Mouse (Mus musculus) urinary bladder, postnatal 4 days (tissue): ENCODE data around the gene Bud13.
"Not testable (repeated sequence)": the region's sequence is repeated elsewhere in the genome, so short reads cannot be mapped to it uniquely, and the experiment has no call there.

Source experiments
- DNase-seq, 2 experiments: peaks; one replicate each; pipeline ENCODE4 v3.0.0; 2021 to 2022; ENCODE audit warnings: low spot score in 2 of 2

Gene Bud13

DNA sequence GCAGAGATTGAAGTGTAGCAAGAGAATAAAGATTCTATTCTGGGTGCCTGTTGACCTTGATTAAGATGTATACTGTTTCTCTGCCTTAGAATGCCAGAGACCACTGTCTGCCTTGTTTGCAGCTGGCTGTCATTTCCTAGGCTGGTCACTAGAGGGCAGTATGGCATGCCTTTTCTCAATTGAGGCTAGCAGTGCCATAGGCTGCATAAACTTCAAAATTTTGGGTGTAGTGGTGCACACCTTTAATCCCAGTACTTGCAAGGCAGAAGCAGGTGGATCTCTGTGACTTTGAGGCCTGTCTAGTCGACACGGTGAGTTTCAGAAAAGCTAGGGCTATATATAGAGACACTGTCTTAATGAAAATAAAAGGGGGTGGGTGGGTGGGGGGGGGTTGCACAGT, 19.3 kb downstream of the Bud13 start:
- DNase-seq: no peak

DNA sequence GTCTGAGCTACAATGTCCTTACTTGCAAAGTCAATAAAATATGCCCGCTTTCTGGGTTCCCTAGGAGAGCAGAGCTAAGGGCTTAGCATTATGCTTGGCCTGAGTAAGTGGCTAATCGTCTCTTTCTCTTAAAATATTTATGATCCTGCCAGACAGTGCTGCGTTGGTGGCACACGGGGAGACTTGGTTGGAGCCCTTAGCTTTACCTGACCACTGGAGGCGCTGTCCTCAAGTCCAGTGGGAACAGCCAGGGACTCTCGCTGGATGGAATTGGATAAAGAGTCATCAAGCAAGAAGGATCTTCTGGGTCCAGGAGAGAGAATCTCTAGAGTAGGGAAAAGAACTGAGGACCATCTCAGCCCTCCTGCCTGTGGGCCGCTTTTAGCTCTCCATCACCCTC, 26.3 kb downstream of the Bud13 start:
- DNase-seq: no peak

GRCm38 (mm10) chr9:46314507-46314906, 31.7 kb downstream of the Bud13 start:
- DNase-seq: peak in 1 of 2 experiments; percentile 41

DNA sequence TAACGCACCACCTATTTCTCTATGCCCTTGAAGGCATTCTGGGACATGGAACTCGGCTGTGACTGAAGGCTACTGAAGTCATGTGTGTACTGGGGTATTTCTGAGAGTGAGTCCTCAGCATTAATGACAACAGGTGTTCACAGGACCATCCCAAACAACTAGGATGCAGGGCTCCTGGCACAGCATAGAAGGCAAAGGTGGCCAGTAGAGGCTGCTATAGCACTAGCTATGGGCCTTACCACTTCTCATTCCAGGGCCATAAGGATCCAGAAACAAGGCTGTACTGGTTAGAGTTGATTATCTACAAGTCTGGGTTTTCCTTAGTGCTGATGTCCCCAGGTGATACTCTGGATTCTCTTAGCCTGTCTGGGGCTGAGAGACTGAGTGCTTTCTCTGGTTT, 32.1 kb downstream of the Bud13 start:
- no peak for DNase-seq

GRCm38 (mm10) chr9:46315807-46316365, 33.1 kb downstream of the Bud13 start:
- no peak for DNase-seq

- DNase-seq: no peak
Measured at GRCm38 (mm10) chr9:46316388-46316787, 33.6 kb downstream of the Bud13 start.

DNA sequence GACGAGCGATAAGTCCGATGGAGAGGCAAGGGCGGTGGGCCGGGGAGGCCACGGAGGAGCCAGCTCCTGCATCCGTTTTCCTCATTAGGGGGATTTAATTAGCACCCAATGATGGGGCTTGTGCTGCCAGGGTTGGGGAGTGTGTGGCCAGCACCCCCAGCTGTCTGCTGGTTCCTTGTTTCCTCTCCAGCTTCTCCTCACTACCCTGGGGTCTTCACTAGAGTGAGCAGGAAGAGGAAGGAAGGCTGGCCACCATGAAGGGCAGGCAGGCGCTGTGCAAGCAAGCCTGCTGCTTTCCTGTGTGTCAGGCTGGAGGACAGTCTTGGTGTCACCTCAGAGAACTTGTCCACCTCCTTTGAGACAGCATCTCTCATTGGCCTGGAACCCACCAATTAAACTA, 34.1 kb downstream of the Bud13 start:
- DNase-seq: no peak

DNA sequence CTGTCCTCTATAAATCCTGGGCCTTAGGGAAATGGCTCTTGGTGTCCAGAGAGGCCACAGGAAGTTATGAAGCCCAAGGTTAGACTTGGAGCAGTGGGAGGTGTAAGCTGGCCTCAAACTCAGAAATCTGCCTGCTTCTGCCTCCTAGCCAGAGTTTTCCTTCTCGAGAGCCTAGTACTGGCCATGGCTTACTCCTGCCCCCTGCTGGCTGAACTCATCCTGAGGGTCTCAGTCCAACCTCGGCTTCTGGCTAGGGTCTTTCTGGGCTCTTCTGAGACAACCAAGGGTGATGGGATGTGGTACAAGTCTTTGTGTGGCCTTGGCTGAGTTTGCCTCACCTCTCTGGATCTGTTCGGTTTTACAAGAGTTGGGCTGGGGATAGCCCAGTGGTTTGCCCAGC, 35.1 kb downstream of the Bud13 start:
- no peak for DNase-seq

DNA sequence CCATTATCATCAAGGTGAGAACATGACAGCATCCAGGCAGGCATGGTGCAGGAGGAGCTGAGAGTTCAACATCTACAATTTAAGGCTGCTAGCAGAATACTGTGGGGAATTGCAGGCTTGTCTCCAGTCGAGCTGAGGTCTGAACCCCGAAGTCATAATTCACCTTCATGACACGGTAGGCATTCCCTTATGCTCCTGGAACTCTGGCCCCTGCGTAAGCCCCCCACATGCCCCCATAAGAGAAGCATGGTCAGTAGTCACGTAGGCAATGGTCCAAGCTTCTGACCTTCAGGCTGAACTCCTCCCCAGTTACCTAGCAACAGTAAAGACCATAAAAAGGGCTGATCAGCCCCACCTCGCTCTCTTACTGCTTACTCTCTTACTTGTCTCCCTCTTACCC, 37.1 kb downstream of the Bud13 start, which contains the start of gene 4931429L15Rik:
TSS of gene 4931429L15Rik (minus strand) at position 101 of the 400 bp plus-strand sequence.
- not testable (repeated sequence) for DNase-seq

DNA sequence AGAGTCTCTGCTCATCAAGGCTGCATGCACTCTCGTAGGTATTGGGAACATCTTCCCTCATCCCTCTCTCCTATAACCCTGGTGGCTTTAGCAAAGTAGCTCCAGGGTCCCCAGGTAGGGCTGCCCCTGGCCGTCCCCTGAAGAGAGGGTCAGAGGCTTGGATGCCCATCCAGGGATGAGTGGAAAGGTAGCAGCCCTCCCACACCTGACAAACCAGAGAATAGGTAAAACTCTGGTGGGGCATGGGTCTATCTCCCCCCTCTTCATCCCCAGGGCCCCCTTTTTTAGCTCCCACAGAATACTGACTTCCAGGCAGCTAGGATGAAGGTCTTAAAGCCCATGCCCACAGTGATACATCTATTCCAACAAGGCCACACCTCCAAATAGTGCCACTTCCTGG, 37.7 kb downstream of the Bud13 start:
- DNase-seq: peak in 1 of 2 experiments; percentile 49

DNA sequence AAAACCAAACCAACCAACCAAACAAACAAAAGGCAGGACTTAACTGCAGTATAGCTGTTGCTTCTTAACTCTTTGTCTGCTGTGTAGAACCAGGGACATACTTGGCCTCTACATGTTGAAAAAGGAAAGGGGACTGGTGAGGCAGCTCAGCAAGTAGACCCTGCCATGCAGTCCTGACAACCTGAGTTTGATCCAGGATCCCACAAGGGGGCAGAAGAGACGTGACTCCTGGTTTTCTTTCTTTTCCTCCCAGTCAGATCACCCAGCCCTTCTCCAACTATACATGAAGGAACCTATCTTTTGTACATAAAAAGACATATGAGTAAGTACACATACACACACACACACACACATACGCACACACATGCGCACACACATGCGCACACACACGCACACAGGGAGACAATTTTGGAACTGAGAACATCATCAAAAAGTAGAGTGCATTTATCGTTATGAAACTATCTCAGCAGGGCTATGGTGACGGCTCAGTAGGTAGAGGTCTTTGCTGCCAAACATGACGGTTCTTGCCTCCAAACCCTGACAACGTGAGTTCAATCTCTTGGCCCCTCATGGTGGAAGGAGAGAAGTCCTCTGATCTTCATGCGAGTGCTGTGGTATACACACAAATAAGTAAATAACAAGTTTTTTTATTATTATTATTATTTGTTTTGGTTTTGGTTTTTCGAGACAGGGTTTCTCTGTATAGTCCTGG, 44.0 kb downstream of the Bud13 start:
- peak in 1 of 2 experiments; percentile 54 for DNase-seq

- peak in 1 of 2 experiments; percentile 59 for DNase-seq
Measured at GRCm38 (mm10) chr9:46327706-46328571, 45.1 kb downstream of the Bud13 start.

GRCm38 (mm10) chr9:46328572-46329249, 45.9 kb downstream of the Bud13 start:
- DNase-seq: peak; percentile 26 to 62

DNA sequence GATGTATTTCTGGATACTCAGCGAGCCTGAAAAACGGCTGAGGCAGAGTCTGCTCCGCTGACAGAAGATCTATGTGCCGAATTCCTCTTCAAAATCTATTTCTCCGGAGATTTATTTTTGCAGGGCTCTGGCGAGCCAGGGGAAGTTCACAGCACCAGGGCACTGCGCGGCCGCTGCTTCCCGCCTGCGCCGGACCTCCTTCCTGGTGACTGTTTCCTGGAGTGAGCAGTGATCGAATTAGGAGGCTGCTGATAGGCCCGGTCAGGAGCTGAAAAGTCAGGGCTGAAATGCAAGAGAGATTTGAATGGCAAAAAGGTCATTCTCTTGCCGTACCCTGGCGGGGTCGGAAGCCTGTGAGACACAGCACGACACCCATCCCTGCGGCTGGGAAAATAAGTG, 46.4 kb downstream of the Bud13 start:
- DNase-seq: peak in 1 of 2 experiments; percentile 55

- peak in 1 of 2 experiments; percentile 49 for DNase-seq
Measured at GRCm38 (mm10) chr9:46329801-46330585, 47.2 kb downstream of the Bud13 start.

DNA sequence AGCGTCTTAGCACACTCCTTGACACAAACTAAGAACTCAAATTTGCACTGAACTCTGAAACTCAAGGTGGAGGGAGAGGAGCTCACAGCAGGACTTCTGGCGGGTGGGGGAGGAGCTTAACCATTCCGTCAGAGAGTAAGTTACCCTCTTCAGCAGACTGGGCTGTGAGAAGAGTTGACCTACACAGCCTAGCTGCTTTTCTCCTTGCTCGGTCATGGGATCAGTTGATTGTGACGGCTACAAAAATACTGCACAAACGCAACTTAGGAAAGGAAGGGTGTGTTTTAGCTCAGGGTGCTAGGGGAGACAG, 47.7 kb downstream of the Bud13 start:
- peak in 1 of 2 experiments; percentile 49 for DNase-seq

DNA sequence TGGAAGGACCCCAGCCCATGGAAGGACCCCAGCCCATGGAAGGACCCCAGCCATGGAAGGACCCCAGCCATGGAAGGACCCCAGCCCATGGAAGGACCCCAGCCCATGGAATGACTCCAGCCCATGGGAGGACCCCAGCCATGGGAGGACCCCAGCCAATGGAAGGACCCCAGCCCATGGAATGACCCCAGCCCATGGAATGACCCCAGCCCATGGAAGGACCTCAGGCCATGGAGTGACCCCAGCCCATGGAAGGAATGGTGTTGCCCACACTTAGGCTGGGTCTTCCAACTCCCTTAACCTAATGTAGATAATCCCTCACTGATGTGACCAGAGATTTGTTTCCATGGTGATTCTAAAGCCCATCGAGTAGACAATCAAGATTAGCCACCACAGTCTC, 48.5 kb downstream of the Bud13 start:
- no peak for DNase-seq

- peak in 1 of 2 experiments; percentile 59 for DNase-seq
Measured at GRCm38 (mm10) chr9:46334471-46335025, 51.7 kb downstream of the Bud13 start.

DNA sequence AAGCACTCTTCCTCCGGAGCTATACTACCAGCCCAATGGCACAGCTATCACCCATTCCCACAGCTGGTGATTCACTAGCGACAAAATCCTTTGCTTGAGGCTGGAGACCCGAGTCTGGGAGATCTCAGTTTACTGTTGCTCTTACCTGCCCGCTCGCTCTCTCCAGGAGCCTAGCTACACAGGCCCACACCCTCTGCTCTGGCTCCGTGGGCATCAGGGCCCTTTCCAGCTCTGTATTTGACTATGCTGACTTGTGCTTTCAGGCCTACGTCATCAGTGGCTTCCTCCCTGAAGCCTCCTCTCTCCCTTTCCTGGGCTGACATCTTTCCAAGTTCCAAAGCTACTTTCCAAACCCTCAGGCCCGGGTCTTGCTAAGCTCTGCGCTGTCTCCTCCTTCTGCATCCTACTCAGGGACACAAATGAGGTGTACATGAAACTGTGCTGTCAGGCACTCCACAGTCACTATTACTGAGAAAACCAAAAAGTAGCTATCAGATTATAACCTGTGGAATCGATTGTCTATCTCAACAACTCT, 52.7 kb downstream of the Bud13 start:
- DNase-seq: peak in 1 of 2 experiments; percentile 54

DNA sequence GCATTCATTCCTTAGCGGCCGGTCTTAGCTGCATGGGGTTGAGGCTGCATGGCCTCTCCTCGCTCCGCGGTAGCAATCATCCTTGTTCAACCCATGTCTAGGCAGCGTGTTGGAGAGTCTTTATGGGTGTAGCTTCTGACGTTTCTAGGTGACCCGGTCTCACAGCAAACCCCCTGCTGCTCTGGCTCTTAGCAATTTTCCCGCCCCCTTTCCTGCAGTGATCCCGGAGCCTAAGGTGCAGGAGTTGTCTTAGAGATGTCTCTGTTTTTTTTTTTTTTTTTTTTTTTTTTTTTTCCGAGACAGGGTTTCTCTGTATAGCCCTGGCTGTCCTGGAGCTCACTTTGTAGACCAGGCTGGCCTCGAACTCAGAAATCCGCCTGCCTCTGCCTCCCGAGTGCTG, 53.5 kb downstream of the Bud13 start:
- DNase-seq: peak in 1 of 2 experiments; percentile 29

GRCm38 (mm10) chr9:46337331-46337730, 54.5 kb downstream of the Bud13 start:
- DNase-seq: peak in 1 of 2 experiments; percentile 43
